Mouse (Mus musculus): ENCODE measurements around the gene Il15. TPM values are rescaled to one million over a fixed set of nuclear protein-coding genes. Genes with fewer than 3 reads are reported as not detected.

The Il15 gene
- polyA plus RNA-seq, 1 experiment from 2014 or later: 1.1 TPM

DNA sequence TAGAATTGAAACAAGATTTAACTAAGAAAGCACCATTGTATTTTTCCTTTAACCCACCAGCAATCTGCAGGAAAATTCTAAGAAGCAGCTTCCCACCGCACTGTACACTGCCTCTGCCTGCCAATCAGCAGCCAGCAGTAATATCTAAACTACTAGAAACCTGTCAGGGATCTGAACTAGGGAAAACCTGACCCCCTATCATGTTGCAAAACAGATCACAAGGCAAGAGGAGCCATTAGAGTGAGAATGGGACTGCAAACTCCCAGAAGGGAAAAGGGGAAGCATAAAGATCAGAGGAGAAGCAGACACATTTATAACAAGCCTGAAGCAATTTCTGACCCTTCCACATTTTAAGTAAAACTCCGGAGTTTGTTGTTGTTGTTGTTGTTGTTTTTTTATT lies 2.0 kb downstream of the Il15 start:
- no peaks in the 10 kb centered on the region for H3K9me3 ChIP-seq (replicated peaks; ENCODE audit: control insufficient read depth, low read length)
- H3K4me2 ChIP-seq (ENCODE audit: low read length): no peak overlapping the region
- no peak overlapping the region for H3K27ac ChIP-seq (ENCODE audit: low read depth, low read length)
- no peaks in the 10 kb centered on the region for H3K27me3 ChIP-seq (replicated peaks; ENCODE audit: control insufficient read depth, insufficient read depth, low read length)
- no peak for DNase-seq (ENCODE audit: low spot score)
- H3K9ac ChIP-seq (ENCODE audit: low read length): no peak overlapping the region
- no peaks in the 10 kb centered on the region for H3K36me3 ChIP-seq (ENCODE audit: control insufficient read depth, insufficient read depth, low read length)
- 72% methylated on average over 2 of the region's 2 CpGs for WGBS
- H3K4me1 ChIP-seq (ENCODE audit: control insufficient read depth, insufficient read depth, low read length): peaks cover 2% of the 10 kb centered on the region; the same call in 1 of the 2 replicates
- no peak for ATAC-seq
- no peak overlapping the region for H3K4me3 ChIP-seq (ENCODE audit: low read depth, low read length)

DNA sequence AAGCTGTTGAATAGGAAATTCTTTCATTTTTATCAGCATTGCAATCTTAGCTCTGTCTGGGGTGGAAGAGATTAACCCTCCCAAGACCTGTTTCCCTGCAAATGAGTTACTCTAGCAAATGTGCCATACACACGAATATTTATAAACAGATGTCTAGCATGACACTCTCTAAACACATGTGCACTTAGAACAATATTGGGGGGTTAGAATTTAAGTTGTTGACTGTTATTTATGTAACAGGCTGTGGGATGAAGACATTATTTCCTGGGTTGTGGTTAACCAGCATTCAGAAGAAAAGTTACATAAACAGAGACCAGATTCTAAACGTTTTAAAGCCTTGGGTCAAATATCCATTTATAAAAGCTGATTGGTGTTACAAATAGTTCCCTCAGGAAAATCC lies 2.6 kb downstream of the Il15 start:
- WGBS: 69% methylated on average over 2 of the region's 2 CpGs
- DNase-seq (ENCODE audit: low spot score) (no peak), ATAC-seq (no peak)
- no peaks in the 10 kb centered on the region for H3K36me3 ChIP-seq (ENCODE audit: control insufficient read depth, insufficient read depth, low read length)
- no peak overlapping the region for H3K27ac ChIP-seq (ENCODE audit: low read depth, low read length)
- no peaks in the 10 kb centered on the region for H3K27me3 ChIP-seq (replicated peaks; ENCODE audit: control insufficient read depth, insufficient read depth, low read length)
- no peak overlapping the region for H3K4me3 ChIP-seq (ENCODE audit: low read depth, low read length)
- H3K9me3 ChIP-seq (replicated peaks; ENCODE audit: control insufficient read depth, low read length): no peaks in the 10 kb centered on the region
- peaks cover 2% of the 10 kb centered on the region; the same call in 1 of the 2 replicates for H3K4me1 ChIP-seq (ENCODE audit: control insufficient read depth, insufficient read depth, low read length)
- no peak overlapping the region for H3K4me2 ChIP-seq (ENCODE audit: low read length)
- no peak overlapping the region for H3K9ac ChIP-seq (ENCODE audit: low read length)

DNA sequence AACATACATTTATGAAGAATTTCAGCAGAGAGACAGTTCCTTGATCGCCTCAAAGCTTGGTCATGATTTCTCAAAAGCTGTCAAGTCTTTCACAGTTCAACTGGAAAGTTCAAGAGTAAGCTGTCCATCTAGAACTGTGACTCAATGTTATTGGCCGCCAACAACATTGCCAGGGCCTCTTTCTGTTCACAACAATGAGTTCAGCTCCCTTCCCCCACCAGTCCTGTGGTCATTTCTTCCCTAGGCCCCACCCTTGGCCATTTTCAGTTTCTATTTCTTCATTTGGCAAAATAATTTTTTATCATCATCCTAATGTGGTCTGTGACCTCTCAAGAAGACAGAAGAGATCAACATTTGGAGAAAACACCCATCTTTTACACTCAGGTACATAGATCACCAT lies 4.5 kb downstream of the Il15 start:
- Histone ChIP-seq H3K9me3 (replicated peaks; ENCODE audit: control insufficient read depth, low read length) (no peaks in the 10 kb centered on the region), H3K36me3 (ENCODE audit: control insufficient read depth, insufficient read depth, low read length) (no peaks in the 10 kb centered on the region), H3K27ac (ENCODE audit: low read depth, low read length) (no peak overlapping the region), H3K4me1 (ENCODE audit: control insufficient read depth, insufficient read depth, low read length) (peaks cover 2% of the 10 kb centered on the region; the same call in 1 of the 2 replicates), H3K4me2 (ENCODE audit: low read length) (no peak overlapping the region), H3K9ac (ENCODE audit: low read length) (no peak overlapping the region), H3K4me3 (ENCODE audit: low read depth, low read length) (no peak overlapping the region), H3K27me3 (replicated peaks; ENCODE audit: control insufficient read depth, insufficient read depth, low read length) (no peaks in the 10 kb centered on the region)
- DNase-seq (ENCODE audit: low spot score) (no peak), ATAC-seq (no peak)
- 91% methylated on average over 2 of the region's 2 CpGs for WGBS

DNA sequence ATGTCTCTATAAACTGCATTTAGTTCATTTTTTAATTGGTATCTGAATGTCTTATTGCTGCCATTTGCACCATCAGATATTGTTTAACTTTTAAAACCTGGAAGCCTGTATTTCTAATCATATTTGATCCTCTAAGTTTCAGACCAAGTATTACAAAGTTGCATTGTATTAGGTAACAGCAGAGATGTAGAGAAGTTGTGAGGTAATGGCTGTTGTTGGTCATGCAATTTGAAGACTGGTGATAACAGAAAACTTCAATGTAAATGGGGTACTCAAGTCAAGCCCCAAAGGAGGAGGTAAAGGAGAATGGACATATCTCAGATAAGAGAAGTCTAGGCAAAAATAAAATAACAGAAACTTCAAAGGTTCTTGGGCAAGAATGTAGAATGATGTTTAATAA lies 11.8 kb downstream of the Il15 start:
- DNase-seq (ENCODE audit: low spot score): no peak
- H3K36me3 ChIP-seq (ENCODE audit: control insufficient read depth, insufficient read depth, low read length): no peaks in the 10 kb centered on the region
- H3K4me1 ChIP-seq (ENCODE audit: control insufficient read depth, insufficient read depth, low read length): no peaks in the 10 kb centered on the region
- no peak for ATAC-seq
- no peaks in the 10 kb centered on the region for H3K27me3 ChIP-seq (replicated peaks; ENCODE audit: control insufficient read depth, insufficient read depth, low read length)
- H3K27ac ChIP-seq (ENCODE audit: low read depth, low read length): no peak overlapping the region
- H3K4me2 ChIP-seq (ENCODE audit: low read length): no peak overlapping the region
- H3K9ac ChIP-seq (ENCODE audit: low read length): no peak overlapping the region
- H3K4me3 ChIP-seq (ENCODE audit: low read depth, low read length): no peak overlapping the region
- H3K9me3 ChIP-seq (replicated peaks; ENCODE audit: control insufficient read depth, low read length): no peaks in the 10 kb centered on the region

DNA sequence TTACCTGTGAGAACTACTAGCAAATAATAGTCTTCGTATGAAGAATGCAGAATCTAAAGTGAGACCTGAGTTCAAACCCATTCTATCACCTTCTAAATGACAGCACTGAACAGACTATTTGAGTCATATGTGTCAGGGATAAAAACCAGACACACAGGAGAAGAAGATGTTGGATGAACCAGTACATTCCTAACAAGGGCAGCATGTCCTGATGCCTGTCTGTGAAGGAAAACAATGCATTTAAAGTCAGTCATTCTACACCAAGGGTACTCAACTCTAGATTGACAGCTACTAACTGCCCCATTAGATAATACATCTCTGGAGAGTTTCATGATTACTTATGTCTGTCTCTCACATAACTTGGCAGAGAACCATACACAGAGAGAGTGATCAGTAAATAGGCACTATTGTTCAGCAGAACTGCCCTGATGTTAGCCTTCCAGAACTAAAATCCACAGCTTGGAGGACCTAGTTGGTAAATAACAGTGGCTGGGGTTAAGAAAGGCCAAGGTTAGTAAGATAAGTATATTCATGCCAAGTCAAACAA lies 14.6 kb downstream of the Il15 start:
- Histone ChIP-seq H3K27ac (ENCODE audit: low read depth, low read length) (no peak overlapping the region), H3K4me2 (ENCODE audit: low read length) (no peak overlapping the region), H3K4me1 (ENCODE audit: control insufficient read depth, insufficient read depth, low read length) (no peaks in the 10 kb centered on the region), H3K9me3 (replicated peaks; ENCODE audit: control insufficient read depth, low read length) (no peaks in the 10 kb centered on the region), H3K9ac (ENCODE audit: low read length) (no peak overlapping the region), H3K4me3 (ENCODE audit: low read depth, low read length) (no peak overlapping the region), H3K27me3 (replicated peaks; ENCODE audit: control insufficient read depth, insufficient read depth, low read length) (no peaks in the 10 kb centered on the region), H3K36me3 (ENCODE audit: control insufficient read depth, insufficient read depth, low read length) (no peaks in the 10 kb centered on the region)
- ATAC-seq (no peak), DNase-seq (ENCODE audit: low spot score) (no peak)
- WGBS: 93% methylated on average over 1 of the region's 1 CpGs

DNA sequence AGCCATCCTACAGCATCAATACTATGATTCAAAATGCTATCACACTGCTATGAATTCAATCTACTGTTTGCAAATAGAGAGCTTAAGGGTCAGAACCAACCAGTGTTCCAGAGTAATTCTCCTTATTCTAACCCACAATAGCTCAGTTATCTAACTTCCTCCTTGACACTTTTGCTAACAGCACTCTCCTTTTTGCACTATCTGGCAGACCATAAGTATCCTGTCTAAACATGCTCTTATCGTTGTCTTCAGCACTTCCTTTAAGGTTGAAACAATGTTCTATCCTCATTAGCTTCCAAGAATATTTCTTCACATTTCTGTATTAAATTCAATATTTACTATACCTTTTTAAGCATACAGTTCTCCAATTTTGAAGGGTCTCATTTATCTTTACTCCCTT lies 15.4 kb downstream of the Il15 start:
- DNase-seq (ENCODE audit: low spot score) (no peak), ATAC-seq (no peak)
- no peak overlapping the region for H3K4me3 ChIP-seq (ENCODE audit: low read depth, low read length)
- no peak overlapping the region for H3K4me2 ChIP-seq (ENCODE audit: low read length)
- H3K27ac ChIP-seq (ENCODE audit: low read depth, low read length): no peak overlapping the region
- no peak overlapping the region for H3K9ac ChIP-seq (ENCODE audit: low read length)
- H3K27me3 ChIP-seq (replicated peaks; ENCODE audit: control insufficient read depth, insufficient read depth, low read length): no peaks in the 10 kb centered on the region
- 92% methylated on average over 1 of the region's 1 CpGs for WGBS
- H3K9me3 ChIP-seq (replicated peaks; ENCODE audit: control insufficient read depth, low read length): no peaks in the 10 kb centered on the region
- no peaks in the 10 kb centered on the region for H3K36me3 ChIP-seq (ENCODE audit: control insufficient read depth, insufficient read depth, low read length)
- H3K4me1 ChIP-seq (ENCODE audit: control insufficient read depth, insufficient read depth, low read length): no peaks in the 10 kb centered on the region

GRCm38 (mm10) chr8:82385867-82386266 lies 17.2 kb downstream of the Il15 start:
- Histone ChIP-seq H3K4me3 (ENCODE audit: low read depth, low read length) (no peak overlapping the region), H3K9me3 (replicated peaks; ENCODE audit: control insufficient read depth, low read length) (no peaks in the 10 kb centered on the region), H3K27ac (ENCODE audit: low read depth, low read length) (no peak overlapping the region), H3K27me3 (replicated peaks; ENCODE audit: control insufficient read depth, insufficient read depth, low read length) (no peaks in the 10 kb centered on the region), H3K4me2 (ENCODE audit: low read length) (no peak overlapping the region), H3K4me1 (ENCODE audit: control insufficient read depth, insufficient read depth, low read length) (no peaks in the 10 kb centered on the region), H3K36me3 (ENCODE audit: control insufficient read depth, insufficient read depth, low read length) (no peaks in the 10 kb centered on the region), H3K9ac (ENCODE audit: low read length) (no peak overlapping the region)
- DNase-seq (ENCODE audit: low spot score) (no peak), ATAC-seq (no peak)

GRCm38 (mm10) chr8:82384458-82385234 lies 18.4 kb downstream of the Il15 start:
- 42% methylated on average over 11 of the region's 11 CpGs for WGBS
- no peak overlapping the region for H3K27ac ChIP-seq (ENCODE audit: low read depth, low read length)
- H3K9ac ChIP-seq (ENCODE audit: low read length): no peak overlapping the region
- no peak overlapping the region for H3K4me2 ChIP-seq (ENCODE audit: low read length)
- no peaks in the 10 kb centered on the region for H3K27me3 ChIP-seq (replicated peaks; ENCODE audit: control insufficient read depth, insufficient read depth, low read length)
- DNase-seq (ENCODE audit: low spot score) (peak; percentile 78), ATAC-seq (peak; percentile 91)
- no peaks in the 10 kb centered on the region for H3K4me1 ChIP-seq (ENCODE audit: control insufficient read depth, insufficient read depth, low read length)
- H3K9me3 ChIP-seq (replicated peaks; ENCODE audit: control insufficient read depth, low read length): no peaks in the 10 kb centered on the region
- no peak overlapping the region for H3K4me3 ChIP-seq (ENCODE audit: low read depth, low read length)
- H3K36me3 ChIP-seq (ENCODE audit: control insufficient read depth, insufficient read depth, low read length): no peaks in the 10 kb centered on the region

DNA sequence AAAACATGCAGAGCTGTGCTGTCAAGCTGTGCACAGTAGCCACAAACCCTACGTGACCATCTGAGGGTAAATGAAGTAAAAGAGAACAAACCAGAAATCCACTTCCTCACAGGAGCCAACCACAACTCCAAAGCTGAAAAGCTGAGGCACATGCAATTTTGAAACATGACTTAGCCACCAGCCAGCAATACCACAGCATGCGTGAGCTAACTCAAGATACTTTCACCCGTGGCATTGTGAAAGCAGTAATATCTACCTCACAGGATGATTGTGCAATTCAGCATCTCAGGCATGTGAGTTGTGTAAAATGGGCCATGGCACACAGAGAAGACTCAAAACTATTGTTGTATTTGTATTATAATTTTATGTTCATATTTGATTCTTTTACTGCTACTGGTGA lies 19.7 kb downstream of the Il15 start:
- Histone ChIP-seq H3K36me3 (ENCODE audit: control insufficient read depth, insufficient read depth, low read length) (no peaks in the 10 kb centered on the region), H3K4me1 (ENCODE audit: control insufficient read depth, insufficient read depth, low read length) (no peaks in the 10 kb centered on the region), H3K9me3 (replicated peaks; ENCODE audit: control insufficient read depth, low read length) (no peaks in the 10 kb centered on the region), H3K4me3 (ENCODE audit: low read depth, low read length) (no peak overlapping the region), H3K9ac (ENCODE audit: low read length) (no peak overlapping the region), H3K27me3 (replicated peaks; ENCODE audit: control insufficient read depth, insufficient read depth, low read length) (no peaks in the 10 kb centered on the region), H3K27ac (ENCODE audit: low read depth, low read length) (no peak overlapping the region), H3K4me2 (ENCODE audit: low read length) (no peak overlapping the region)
- ATAC-seq (no peak), DNase-seq (ENCODE audit: low spot score) (no peak)
- WGBS: 80% methylated on average over 3 of the region's 3 CpGs

Data from forebrain, embryonic 14.5 days (tissue).